Mouse (Mus musculus) heart, embryonic 12.5 days (tissue): ENCODE data around the gene Zfp64. TPM values are rescaled to one million over a fixed set of nuclear protein-coding genes. Genes with fewer than 3 reads are reported as not detected.

ENCODE experiments used
- ATAC-seq: fragments of 200-750 bp; cut with Nextera tagmentation; 2 replicates; pipeline ENCODE4 v1.8.0; 2017; ENCODE audit warnings: moderate TSS enrichment, moderate library complexity; ENCODE audit not compliant: insufficient number of reproducible peaks, low FRiP score
- H3K27ac ChIP-seq: fragments of 300-500 bp; sonication (generic); 2 replicates; pipeline ENCODE4 v1.5.1; 2016; ENCODE audit warnings: mild to moderate bottlenecking, moderate library complexity; ENCODE audit not compliant: poor library complexity, severe bottlenecking
- H3K27me3 ChIP-seq: fragments of 300-500 bp; sonication (generic); replicated peaks from 2 replicates; pipeline ENCODE4 v1.6.1; 2016; ENCODE audit warnings: mild to moderate bottlenecking, moderate library complexity
- H3K36me3 ChIP-seq: fragments of 300-500 bp; sonication (generic); 2 replicates; pipeline ENCODE4 v1.6.1; 2016; ENCODE audit warnings: mild to moderate bottlenecking, moderate library complexity
- H3K4me1 ChIP-seq: fragments of 300-500 bp; sonication (generic); replicated peaks from 2 replicates; pipeline ENCODE4 v1.6.1; 2016; ENCODE audit warnings: mild to moderate bottlenecking
- H3K4me2 ChIP-seq: fragments of 300-500 bp; sonication (generic); 2 replicates; pipeline ENCODE4 v1.6.1; 2016; ENCODE audit warnings: mild to moderate bottlenecking, moderate library complexity
- H3K4me3 ChIP-seq: fragments of 300-500 bp; sonication (generic); 2 replicates; pipeline ENCODE4 v1.5.1; 2016; ENCODE audit warnings: mild to moderate bottlenecking
- H3K9ac ChIP-seq: fragments of 300-500 bp; sonication (generic); 2 replicates; pipeline ENCODE4 v1.6.1; 2016; ENCODE audit warnings: mild to moderate bottlenecking, moderate library complexity
- H3K9me3 ChIP-seq: fragments of 300-500 bp; sonication (generic); replicated peaks from 2 replicates; pipeline ENCODE4 v1.6.1; 2016; ENCODE audit warnings: mild to moderate bottlenecking, moderate library complexity
- WGBS: fragments of 180-500 bp; shearing (Covaris S2); methylation state at CpG from one replicate; pipeline ENCODE4 v1.1.7; 2016; 5-methylcytosine and 5-hydroxymethylcytosine counted together
- polyA plus RNA-seq: library from polyadenylated mRNA; unstranded; fragments of >200 nt; fragmentation: Nextera tagmentation; extraction: Ambion mirVana; gene quantifications from 2 replicates; pipeline ENCODE4 v1.2.1, GENCODE M21; 2016

The Zfp64 gene
- polyA plus RNA-seq, 1 experiment from 2014 or later: 21.0 TPM

DNA sequence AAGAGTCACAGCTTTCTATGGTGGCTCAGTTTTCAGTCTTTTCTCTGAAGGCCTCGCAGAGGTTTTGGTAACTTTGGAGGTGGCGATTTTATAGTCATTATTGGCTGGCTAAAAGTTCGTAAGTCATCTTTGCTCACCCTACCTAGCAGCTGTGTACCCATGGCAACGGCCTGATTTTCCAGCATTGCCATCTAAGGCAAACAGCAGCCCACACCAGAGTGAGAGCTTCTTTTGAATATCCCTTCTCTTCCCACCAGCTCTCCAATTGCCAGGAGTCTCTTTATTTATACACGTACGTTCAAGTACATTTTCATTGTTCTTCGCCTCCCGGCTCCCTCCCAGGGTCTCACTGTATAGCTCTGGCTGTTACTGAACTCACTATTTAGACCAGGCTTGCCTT is 59.9 kb downstream of the Zfp64 start:
- H3K4me2 ChIP-seq: no peak overlapping the region

DNA sequence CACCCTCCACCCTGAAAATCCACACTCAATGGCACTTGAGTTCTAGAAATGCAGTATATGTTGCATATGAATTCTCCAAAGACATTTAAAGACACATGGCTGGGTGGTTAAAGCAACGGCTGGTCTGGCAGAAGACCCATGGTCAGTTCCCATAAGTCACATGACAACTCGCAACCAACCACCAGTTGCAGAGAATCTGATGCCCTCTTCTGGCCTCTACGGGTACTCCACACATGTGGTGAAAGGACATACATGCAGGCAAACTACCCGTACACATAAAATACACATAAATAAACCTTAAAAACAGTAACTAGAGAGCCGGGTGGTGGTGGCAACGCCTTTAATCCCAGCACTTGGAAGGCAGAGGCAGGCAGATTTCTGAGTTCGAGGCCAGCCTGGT is 60.6 kb downstream of the Zfp64 start:
- ATAC-seq: no peak

More for the DNA sequence above, 59.9 kb downstream of the Zfp64 start:
- Histone ChIP-seq H3K27me3 (0 out of 2 replicates have a peak, but pooled peaks cover 6% of the 10 kb centered on the region), H3K9ac (no peak overlapping the region), H3K9me3 (0 out of 2 replicates have a peak, but pooled peaks cover 6% of the 10 kb centered on the region), H3K27ac (no peak overlapping the region), H3K4me1 (no peaks in the 10 kb centered on the region), H3K36me3 (no peaks in the 10 kb centered on the region), H3K4me3 (no peak overlapping the region)
- no peak for ATAC-seq
- WGBS: 82% methylated on average over 8 of the region's 8 CpGs

DNA sequence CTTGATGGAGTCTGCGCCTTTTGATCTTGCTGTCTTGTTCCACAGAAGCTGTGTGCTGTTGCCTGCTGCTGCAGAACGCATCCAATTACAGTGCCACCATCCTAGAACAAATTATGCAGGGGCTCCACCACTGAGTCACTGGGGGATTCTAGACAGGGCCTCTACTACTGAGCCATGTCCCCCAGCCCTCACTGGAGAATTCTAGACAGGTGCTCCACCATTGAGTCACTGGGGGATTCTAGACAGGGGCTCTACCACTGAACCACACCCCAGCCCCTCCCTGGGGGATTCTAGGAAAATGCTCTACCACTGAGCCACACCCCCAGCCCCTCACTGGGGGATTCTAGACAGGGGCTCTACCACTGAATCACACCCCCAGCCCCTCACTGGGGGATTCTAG is 63.3 kb downstream of the Zfp64 start:
- no peaks in the 10 kb centered on the region for H3K36me3 ChIP-seq
- no peak overlapping the region for H3K4me3 ChIP-seq
- H3K9me3 ChIP-seq: no peaks in the 10 kb centered on the region
- ATAC-seq: no peak
- H3K9ac ChIP-seq: no peak overlapping the region
- 0 out of 2 replicates have a peak, but pooled peaks cover 9% of the 10 kb centered on the region for H3K27me3 ChIP-seq
- no peak overlapping the region for H3K4me2 ChIP-seq
- 81% methylated on average over 2 of the region's 2 CpGs for WGBS
- 0 out of 2 replicates have a peak, but pooled peaks cover 6% of the 10 kb centered on the region for H3K4me1 ChIP-seq
- H3K27ac ChIP-seq: no peak overlapping the region

More for the DNA sequence above, 60.6 kb downstream of the Zfp64 start:
- 87% methylated on average over 7 of the region's 7 CpGs for WGBS
- Histone ChIP-seq H3K27ac (no peak overlapping the region), H3K27me3 (0 out of 2 replicates have a peak, but pooled peaks cover 6% of the 10 kb centered on the region), H3K4me3 (no peak overlapping the region), H3K4me1 (no peaks in the 10 kb centered on the region), H3K9ac (no peak overlapping the region), H3K4me2 (no peak overlapping the region), H3K9me3 (0 out of 2 replicates have a peak, but pooled peaks cover 6% of the 10 kb centered on the region), H3K36me3 (no peaks in the 10 kb centered on the region)

GRCm38 (mm10) chr2:168884641-168885040 is 70.7 kb downstream of the Zfp64 start:
- no peaks in the 10 kb centered on the region for H3K36me3 ChIP-seq
- H3K4me3 ChIP-seq: no peak overlapping the region
- no peak overlapping the region for H3K9ac ChIP-seq
- 0 out of 2 replicates have a peak, but pooled peaks cover 6% of the 10 kb centered on the region for H3K4me1 ChIP-seq
- no peak for ATAC-seq
- 64% methylated on average over 8 of the region's 8 CpGs for WGBS
- H3K4me2 ChIP-seq: no peak overlapping the region
- no peaks in the 10 kb centered on the region for H3K9me3 ChIP-seq
- H3K27me3 ChIP-seq: 0 out of 2 replicates have a peak, but pooled peaks cover 4% of the 10 kb centered on the region
- H3K27ac ChIP-seq: no peak overlapping the region

DNA sequence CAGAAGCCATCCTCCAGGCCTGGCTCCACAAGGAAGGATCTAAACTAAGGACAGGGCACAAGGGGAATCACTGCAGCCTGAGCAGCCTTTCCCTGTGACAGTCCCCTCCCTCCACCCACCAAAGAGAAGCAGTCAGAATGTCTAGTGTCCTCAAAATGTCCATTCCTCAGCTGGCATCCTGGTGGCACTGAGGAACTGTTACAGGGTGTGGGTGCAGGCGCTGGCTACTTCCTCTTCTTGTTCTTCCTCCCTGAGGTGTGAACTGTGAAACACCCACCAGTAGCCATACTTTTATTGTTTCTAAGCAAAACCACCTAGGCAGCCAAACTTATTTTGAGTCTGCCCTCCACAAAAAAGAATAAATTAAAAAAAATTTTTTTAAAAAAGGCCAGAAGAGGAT is 72.4 kb downstream of the Zfp64 start:
- H3K4me3 ChIP-seq: no peak overlapping the region
- H3K36me3 ChIP-seq: no peaks in the 10 kb centered on the region
- H3K27me3 ChIP-seq: 0 out of 2 replicates have a peak, but pooled peaks cover under 1% of the 10 kb centered on the region
- H3K27ac ChIP-seq: no peak overlapping the region
- no peak for ATAC-seq
- WGBS: 77% methylated on average over 1 of the region's 1 CpGs
- H3K9me3 ChIP-seq: no peaks in the 10 kb centered on the region
- H3K9ac ChIP-seq: no peak overlapping the region
- no peaks in the 10 kb centered on the region for H3K4me1 ChIP-seq
- H3K4me2 ChIP-seq: no peak overlapping the region

DNA sequence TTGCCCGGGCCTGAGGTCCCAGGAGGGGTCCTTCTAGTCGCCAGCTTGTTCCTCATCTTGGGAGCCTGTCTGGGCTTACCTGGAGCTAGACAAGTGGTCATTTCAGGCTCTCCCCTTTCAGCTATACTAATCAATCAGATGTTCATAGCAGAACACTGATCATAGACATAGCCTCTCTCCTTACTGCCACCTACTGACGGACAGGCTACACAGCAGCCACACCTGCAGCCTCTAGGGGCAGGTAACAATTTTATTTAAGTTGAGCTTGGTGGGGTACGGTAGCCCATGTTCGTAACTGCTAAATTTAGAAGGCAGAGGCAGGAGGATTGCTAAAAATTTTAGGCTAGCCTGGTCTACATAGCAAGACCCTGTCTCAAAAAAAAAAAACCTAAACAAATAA is 73.5 kb downstream of the Zfp64 start:
- Histone ChIP-seq H3K27ac (no peak overlapping the region), H3K36me3 (no peaks in the 10 kb centered on the region), H3K9me3 (no peaks in the 10 kb centered on the region), H3K9ac (no peak overlapping the region), H3K27me3 (no peaks in the 10 kb centered on the region), H3K4me3 (no peak overlapping the region), H3K4me2 (no peak overlapping the region), H3K4me1 (no peaks in the 10 kb centered on the region)
- no peak for ATAC-seq
- WGBS: 43% methylated on average over 5 of the region's 5 CpGs

DNA sequence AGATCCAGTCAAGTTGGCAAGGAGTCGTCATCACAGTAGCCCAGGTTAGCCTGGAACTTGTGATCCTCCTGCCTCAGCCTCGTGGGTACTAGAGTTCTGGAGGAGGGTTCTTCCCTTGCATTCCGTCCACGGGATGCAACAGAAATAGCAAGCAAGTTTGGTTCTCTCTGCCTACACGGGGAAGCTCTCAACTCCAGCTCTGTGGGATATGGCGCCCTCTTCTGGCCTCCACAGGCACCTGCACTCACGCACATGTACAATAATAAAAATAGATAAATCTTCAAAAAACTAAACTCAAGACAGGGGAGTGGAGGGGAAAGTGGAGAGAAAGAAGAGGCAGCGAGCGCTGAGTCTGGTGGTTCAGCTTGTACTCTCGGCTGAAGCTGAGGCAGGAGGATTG is 75.8 kb downstream of the Zfp64 start:
- no peaks in the 10 kb centered on the region for H3K36me3 ChIP-seq
- 75% methylated on average over 10 of the region's 10 CpGs for WGBS

DNA sequence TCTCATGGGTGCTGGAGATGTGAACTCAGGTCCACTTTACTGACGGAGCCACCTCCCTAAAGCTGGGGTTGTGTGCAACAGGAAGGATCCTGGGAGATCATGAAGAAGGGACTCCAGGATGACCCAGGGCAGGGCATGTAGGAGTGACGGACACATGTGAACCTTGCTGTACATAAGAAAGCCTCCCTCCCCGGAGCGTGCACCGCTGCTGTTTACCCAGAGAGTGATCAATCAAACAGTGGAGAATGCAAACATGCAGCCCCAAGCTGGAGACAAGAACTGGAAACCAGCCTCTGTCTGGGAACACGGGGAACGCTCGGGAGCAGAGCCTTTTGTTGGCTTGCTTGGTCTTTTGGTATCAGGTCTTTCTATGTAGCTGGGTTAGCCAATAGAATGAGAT is 76.7 kb downstream of the Zfp64 start:
- no peaks in the 10 kb centered on the region for H3K9me3 ChIP-seq
- 86% methylated on average over 8 of the region's 8 CpGs for WGBS
- H3K4me3 ChIP-seq: no peak overlapping the region
- H3K27me3 ChIP-seq: no peaks in the 10 kb centered on the region
- H3K9ac ChIP-seq: no peak overlapping the region
- no peaks in the 10 kb centered on the region for H3K4me1 ChIP-seq
- H3K4me2 ChIP-seq: no peak overlapping the region
- H3K27ac ChIP-seq: no peak overlapping the region
- ATAC-seq: no peak
- no peaks in the 10 kb centered on the region for H3K36me3 ChIP-seq

More for the DNA sequence above, 75.8 kb downstream of the Zfp64 start:
- Histone ChIP-seq H3K9me3 (no peaks in the 10 kb centered on the region), H3K27me3 (no peaks in the 10 kb centered on the region), H3K27ac (no peak overlapping the region), H3K4me3 (no peak overlapping the region), H3K9ac (no peak overlapping the region), H3K4me1 (no peaks in the 10 kb centered on the region), H3K4me2 (no peak overlapping the region)
- no peak for ATAC-seq

- H3K9me3 ChIP-seq: no peaks in the 10 kb centered on the region
- H3K27me3 ChIP-seq: no peaks in the 10 kb centered on the region
- no peak overlapping the region for H3K4me3 ChIP-seq
- H3K9ac ChIP-seq: no peak overlapping the region
- WGBS: 72% methylated on average over 4 of the region's 4 CpGs
- no peak overlapping the region for H3K4me2 ChIP-seq
- no peaks in the 10 kb centered on the region for H3K4me1 ChIP-seq
- ATAC-seq: no peak
- H3K27ac ChIP-seq: no peak overlapping the region
- H3K36me3 ChIP-seq: no peaks in the 10 kb centered on the region
Measured at GRCm38 (mm10) chr2:168878158-168878557, 77.2 kb downstream of the Zfp64 start.

DNA sequence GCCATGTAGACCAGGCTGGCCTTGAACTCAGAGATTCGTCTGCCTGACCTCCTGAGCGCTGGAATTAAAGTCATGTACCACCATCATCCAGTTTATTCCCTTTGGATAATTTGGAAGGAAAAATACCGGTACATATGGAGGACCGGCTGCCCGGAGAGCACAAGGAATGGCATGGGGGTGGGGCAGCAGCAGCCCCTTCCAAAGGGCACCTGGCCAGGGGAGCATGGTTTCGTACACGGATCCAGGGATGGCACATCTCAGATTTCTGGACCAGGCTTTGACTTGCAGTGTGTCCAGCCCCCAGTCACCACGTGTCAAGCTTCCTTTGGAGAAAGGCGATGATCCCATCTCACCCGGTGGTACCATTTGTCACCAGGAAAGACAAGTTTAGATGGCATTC is 78.8 kb downstream of the Zfp64 start:
- ATAC-seq: no peak
- Histone ChIP-seq H3K9me3 (no peaks in the 10 kb centered on the region), H3K4me1 (no peaks in the 10 kb centered on the region), H3K36me3 (no peaks in the 10 kb centered on the region), H3K27ac (no peak overlapping the region), H3K27me3 (no peaks in the 10 kb centered on the region), H3K9ac (no peak overlapping the region), H3K4me3 (no peak overlapping the region), H3K4me2 (no peak overlapping the region)
- 82% methylated on average over 10 of the region's 10 CpGs for WGBS

DNA sequence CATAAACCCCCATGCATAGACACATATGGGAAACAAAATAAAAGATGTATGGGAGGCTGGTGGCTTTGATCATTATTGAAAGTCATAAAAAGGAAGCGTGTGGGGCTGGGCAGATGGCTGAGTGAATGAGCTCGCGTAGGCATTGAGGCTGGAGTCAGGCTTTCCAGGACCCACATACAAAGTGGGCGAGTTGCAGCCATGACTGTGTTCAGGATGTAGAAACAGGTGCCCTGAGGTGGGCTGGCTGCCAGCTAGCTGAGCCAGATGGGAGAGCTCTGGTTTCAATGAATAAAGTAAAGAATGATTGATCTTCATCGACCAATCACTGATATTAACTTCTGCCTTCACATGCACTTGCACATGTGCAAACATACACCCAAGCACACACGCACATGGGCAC is 80.9 kb downstream of the Zfp64 start:
- no peak overlapping the region for H3K27ac ChIP-seq
- ATAC-seq: no peak
- H3K4me1 ChIP-seq: no peaks in the 10 kb centered on the region

More for the DNA sequence above, 80.9 kb downstream of the Zfp64 start:
- no peak overlapping the region for H3K9ac ChIP-seq
- no peaks in the 10 kb centered on the region for H3K27me3 ChIP-seq
- H3K36me3 ChIP-seq: no peaks in the 10 kb centered on the region
- 89% methylated on average over 6 of the region's 6 CpGs for WGBS
- H3K4me3 ChIP-seq: no peak overlapping the region
- no peak overlapping the region for H3K4me2 ChIP-seq
- H3K9me3 ChIP-seq: no peaks in the 10 kb centered on the region
